Mouse (Mus musculus) left cerebral cortex, postnatal 36 days (tissue): ENCODE data around the gene Pxn. TPM values are rescaled to one million over a fixed set of nuclear protein-coding genes. Genes with fewer than 3 reads are reported as not detected.
"Not testable (repeated sequence)": the region's sequence is repeated elsewhere in the genome, so short reads cannot be mapped to it uniquely, and the experiment has no call there.

Experiments
- DNase-seq, 2 experiments: peaks; one replicate each; pipeline ENCODE4 v3.0.0; 2021 to 2022; ENCODE audit warnings: low spot score in 2 of 2, mixed read lengths in 1 of 2
- intact Hi-C: fragments of 180-260 bp; cut with DNase I; formaldehyde crosslinking; loops from one replicate; pipeline ENCODE4 v1.15.1; 2025
- total RNA-seq, 2 experiments: library from RNA; stranded (reverse); gene quantifications; 2 replicates each; pipeline ENCODE4 v1.2.3; 2021

The Pxn gene
- total RNA-seq, 2 experiments from 2014 or later, result 15.1 to 24.7 TPM

GRCm38 (mm10) chr5:115485489-115486205 lies 20.8 kb upstream of the Pxn start:
- DNase-seq, result no peak
- intact Hi-C loops, result no loop called here

- intact Hi-C loops, result no loop called here
- DNase-seq, result no peak
Observed at GRCm38 (mm10) chr5:115486726-115487125, 19.8 kb upstream of the Pxn start.

GRCm38 (mm10) chr5:115487353-115487752 lies 19.1 kb upstream of the Pxn start:
- intact Hi-C loops, result no loop called here
- no peak for DNase-seq

GRCm38 (mm10) chr5:115487942-115488580 lies 18.4 kb upstream of the Pxn start:
- intact Hi-C loops, result no loop called here
- no peak for DNase-seq

- intact Hi-C loops, result no loop called here
- DNase-seq, result peak; percentile 78 to 84
Observed at GRCm38 (mm10) chr5:115488841-115489698, 17.4 kb upstream of the Pxn start.

GRCm38 (mm10) chr5:115489699-115490637 lies 16.5 kb upstream of the Pxn start:
- intact Hi-C loops, result no loop called here
- peak; percentile 88 to 89 for DNase-seq

- DNase-seq, result no peak
- intact Hi-C loops, result no loop called here
Observed at GRCm38 (mm10) chr5:115490638-115491000, 15.9 kb upstream of the Pxn start.

- intact Hi-C loops, result no loop called here
- DNase-seq, result no peak
Observed at GRCm38 (mm10) chr5:115491076-115491475, 15.4 kb upstream of the Pxn start.

- intact Hi-C loops, result no loop called here
- DNase-seq, result peak; percentile 43
Observed at GRCm38 (mm10) chr5:115491771-115492322, 14.6 kb upstream of the Pxn start.

GRCm38 (mm10) chr5:115492711-115493335 lies 13.7 kb upstream of the Pxn start:
- intact Hi-C loops, result no loop called here
- DNase-seq, result no peak

GRCm38 (mm10) chr5:115493441-115493840 lies 13.0 kb upstream of the Pxn start:
- no peak for DNase-seq
- intact Hi-C loops, result no loop called here

- DNase-seq, result not testable (repeated sequence)
Observed at GRCm38 (mm10) chr5:115495618-115496017, 10.9 kb upstream of the Pxn start.

GRCm38 (mm10) chr5:115497033-115497432 lies 9.4 kb upstream of the Pxn start:
- intact Hi-C loops, result no loop called here
- DNase-seq, result no peak

More at GRCm38 (mm10) chr5:115495618-115496017, 10.9 kb upstream of the Pxn start:
- intact Hi-C loops, result not testable (repeated sequence)

- peak in 1 of 2 experiments; percentile 20 for DNase-seq
- intact Hi-C loops, result no loop called here
Observed at GRCm38 (mm10) chr5:115498307-115499240, 7.9 kb upstream of the Pxn start.

- DNase-seq, result no peak
- intact Hi-C loops, result no loop called here
Observed at GRCm38 (mm10) chr5:115500383-115500935, 6.0 kb upstream of the Pxn start.

- intact Hi-C loops, result no loop called here
- DNase-seq, result no peak
Observed at GRCm38 (mm10) chr5:115503035-115503434, 3.4 kb upstream of the Pxn start.

- not testable (repeated sequence) for DNase-seq
- intact Hi-C loops, result loop anchor here (1.0 to 5.0 kb wide), 2 partner anchors 33 to 52 kb away; partner anchors contain the start of gene Rplp0
Observed at GRCm38 (mm10) chr5:115505617-115506016, 859 bp upstream of the Pxn start.
